Mouse (Mus musculus): ENCODE results near the gene Foxn3.

- TF ChIP-seq POLR2A (IDR thresholded peaks at IDR 0.05; ENCODE audit: borderline replicate concordance, insufficient read depth, low read length) (no peak), CTCF (IDR thresholded peaks at IDR 0.05; ENCODE audit: borderline replicate concordance, insufficient read depth, low read depth, low read length) (no peak)
These were observed 269.9 kb downstream of the Foxn3 start for GRCm38 (mm10) chr12:99293532-99293931.

All from cerebellum, adult 2 months (tissue).